26 mouse cellular contexts compared by ENCODE assay signal in the genomic region with DNA sequence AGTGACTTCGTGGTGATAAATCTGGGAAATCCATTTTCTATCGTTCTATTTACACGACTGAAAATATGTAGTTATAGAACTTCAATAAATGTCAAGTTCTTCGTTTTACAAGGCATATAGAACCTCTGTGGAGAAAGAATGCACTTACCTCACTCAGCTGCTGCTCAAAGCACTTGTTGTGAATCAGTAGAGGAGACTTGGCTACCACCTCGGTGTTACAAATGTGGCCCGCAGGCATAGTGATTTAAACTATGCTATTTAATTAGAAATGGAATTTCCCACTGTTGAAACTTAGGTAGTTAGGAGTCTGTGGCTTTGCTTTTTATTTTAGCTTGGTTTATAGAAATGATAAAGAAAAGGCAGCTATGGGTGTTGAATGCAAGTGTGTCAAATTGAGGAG.
A peak's percentile ranks its signal among the peaks of the same experiment; 100 is the strongest.
DNase-seq lines count a peak whose midpoint lies in the region; ATAC-seq and TF ChIP-seq lines count a peak whose summit lies in the region.
"Had no signal": no experiment of that assay in that cellular context is flagged by ENCODE, and none has a peak within 500 bp of the region (broad histone marks: within the 10 kb centered on the region; RNA-seq: fewer than 3 reads in every experiment).

No protein-coding gene starts in this region.

- no peaks in the 10 kb centered on the region for H3K9me3 ChIP-seq in forebrain, embryonic 16.5 days (ENCODE audit: control insufficient read depth, low read length)
- H3K9me3 ChIP-seq in forebrain, embryonic 12.5 days = no peaks in the 10 kb centered on the region
- no peaks in the 10 kb centered on the region for H3K9me3 ChIP-seq in limb, embryonic 13.5 days
- H3K9me3 ChIP-seq in limb, embryonic 10.5 days (replicated peaks) = no peaks in the 10 kb centered on the region
- H3K9me3 ChIP-seq: embryonic facial prominence, embryonic 12.5 days; heart, embryonic 12.5 days; hindbrain, embryonic 13.5 days; liver, embryonic 15.5 days; stomach, embryonic 15.5 days had no signal

- DNase-seq in limb, embryonic 10.5 days (ENCODE audit: low spot score) = no peak
- DNase-seq in kidney, postnatal 25 days = peak; percentile 41 to 46
- no peak for DNase-seq in thymus, postnatal 25 days
- DNase-seq in spleen, adult 18-20 months = no peak
- DNase-seq: adrenal gland, adult 2 months; cerebellum, adult 18-20 months; cerebellum, postnatal 14 days; gastrocnemius, postnatal 10 days; heart, adult 18-20 months; heart, postnatal 14 days; layer of hippocampus, adult 9-11 months; liver; right cerebral cortex, adult 18-20 months; right cerebral cortex, postnatal 4 days; thymus, postnatal 36 days had no signal

- no peak for TF ChIP-seq CTCF in embryonic fibroblast, embryonic 13.5 days (IDR thresholded peaks at IDR 0.05; ENCODE audit: borderline replicate concordance, insufficient read depth, low read length)

- no peak overlapping the region for H3K9ac ChIP-seq in forebrain, embryonic 16.5 days (replicated peaks; ENCODE audit: low read depth, low read length)
- H3K9ac ChIP-seq in forebrain, embryonic 12.5 days = no peak overlapping the region
- no peak overlapping the region for H3K9ac ChIP-seq in limb, embryonic 13.5 days
- H3K9ac ChIP-seq: embryonic facial prominence, embryonic 12.5 days; heart, embryonic 12.5 days; hindbrain, embryonic 13.5 days; liver, embryonic 15.5 days; stomach, embryonic 15.5 days had no signal

- no peak for TF ChIP-seq POLR2A in embryonic fibroblast, embryonic 13.5 days (IDR thresholded peaks at IDR 0.05; ENCODE audit: low read depth, low read length)

- H3K27me3 ChIP-seq in forebrain, embryonic 16.5 days (replicated peaks; ENCODE audit: control insufficient read depth, insufficient read depth, low read length) = no peaks in the 10 kb centered on the region
- no peaks in the 10 kb centered on the region for H3K27me3 ChIP-seq in forebrain, embryonic 12.5 days
- H3K27me3 ChIP-seq in limb, embryonic 13.5 days = no peaks in the 10 kb centered on the region
- no peaks in the 10 kb centered on the region for H3K27me3 ChIP-seq in limb, embryonic 10.5 days (ENCODE audit: low read depth, poor library complexity, severe bottlenecking)
- H3K27me3 ChIP-seq: embryonic facial prominence, embryonic 12.5 days; heart, embryonic 12.5 days; hindbrain, embryonic 13.5 days; liver, embryonic 15.5 days; stomach, embryonic 15.5 days had no signal

- WGBS in forebrain, embryonic 16.5 days = 49% methylated on average over 6 of the region's 6 CpGs
- 75% methylated on average over 6 of the region's 6 CpGs for WGBS in forebrain, embryonic 12.5 days
- 36% methylated on average over 6 of the region's 6 CpGs for WGBS in limb, embryonic 13.5 days
- WGBS in limb, embryonic 10.5 days = 82% methylated on average over 6 of the region's 6 CpGs

- H3K4me1 ChIP-seq in forebrain, embryonic 16.5 days (replicated peaks; ENCODE audit: control insufficient read depth, insufficient read depth, low read length) = peaks cover 9% of the 10 kb centered on the region; the same call in 1 of the 2 replicates
- peaks cover 3% of the 10 kb centered on the region; the same call in 1 of the 2 replicates for H3K4me1 ChIP-seq in forebrain, embryonic 12.5 days
- peaks cover 22% of the 10 kb centered on the region; the same call in 1 of the 2 replicates for H3K4me1 ChIP-seq in limb, embryonic 13.5 days
- H3K4me1 ChIP-seq in limb, embryonic 10.5 days = peaks cover 3% of the 10 kb centered on the region; the same call in 1 of the 2 replicates
- peaks cover 4% of the 10 kb centered on the region for H3K4me1 ChIP-seq in embryonic fibroblast, embryonic 13.5 days (ENCODE audit: control insufficient read depth, insufficient read depth, low read length)
- H3K4me1 ChIP-seq: heart, embryonic 12.5 days; hindbrain, embryonic 13.5 days; liver, embryonic 15.5 days had no signal

- no peaks in the 10 kb centered on the region for H3K36me3 ChIP-seq in forebrain, embryonic 16.5 days (ENCODE audit: control insufficient read depth, insufficient read depth)
- H3K36me3 ChIP-seq in forebrain, embryonic 12.5 days (replicated peaks) = no peaks in the 10 kb centered on the region
- no peaks in the 10 kb centered on the region for H3K36me3 ChIP-seq in limb, embryonic 13.5 days
- no peaks in the 10 kb centered on the region for H3K36me3 ChIP-seq in limb, embryonic 10.5 days
- H3K36me3 ChIP-seq: embryonic facial prominence, embryonic 12.5 days; heart, embryonic 12.5 days; hindbrain, embryonic 13.5 days; liver, embryonic 15.5 days; stomach, embryonic 15.5 days had no signal

- no peak overlapping the region for H3K27ac ChIP-seq in forebrain, embryonic 16.5 days (ENCODE audit: low read length)
- no peak overlapping the region for H3K27ac ChIP-seq in forebrain, embryonic 12.5 days
- no peak overlapping the region for H3K27ac ChIP-seq in limb, embryonic 13.5 days
- H3K27ac ChIP-seq in limb, embryonic 10.5 days = no peak overlapping the region
- H3K27ac ChIP-seq in embryonic fibroblast, embryonic 13.5 days (ENCODE audit: insufficient read depth, low read length) = peak overlapping the region; percentile 64; the same call in 1 of the 2 replicates
- H3K27ac ChIP-seq: embryonic facial prominence, embryonic 12.5 days; hindbrain, embryonic 13.5 days; liver, embryonic 15.5 days; stomach, embryonic 15.5 days had no signal

- peak; percentile 33; the same call in 1 of the 2 replicates for ATAC-seq in forebrain, embryonic 16.5 days
- ATAC-seq in forebrain, embryonic 12.5 days (ENCODE audit: low FRiP score) = no peak
- ATAC-seq in limb, embryonic 13.5 days (ENCODE audit: low FRiP score, low read depth) = peak; percentile 82; the same call in 1 of the 2 replicates
- ATAC-seq: inflammation-experienced regulatory T-cells, adult 6 months had no signal

- no peak overlapping the region for H3K4me3 ChIP-seq in forebrain, embryonic 16.5 days (replicated peaks; ENCODE audit: low read length)
- H3K4me3 ChIP-seq in forebrain, embryonic 12.5 days (replicated peaks) = no peak overlapping the region
- H3K4me3 ChIP-seq in limb, embryonic 13.5 days = no peak overlapping the region
- no peak overlapping the region for H3K4me3 ChIP-seq in limb, embryonic 10.5 days
- H3K4me3 ChIP-seq in embryonic fibroblast, embryonic 13.5 days (ENCODE audit: insufficient read depth, low read length) = no peak overlapping the region
- H3K4me3 ChIP-seq: embryonic facial prominence, embryonic 12.5 days; heart, embryonic 12.5 days; hindbrain, embryonic 13.5 days; liver, embryonic 15.5 days; stomach, embryonic 15.5 days had no signal

- no peak overlapping the region for H3K4me2 ChIP-seq in forebrain, embryonic 16.5 days (ENCODE audit: low read length)
- no peak overlapping the region for H3K4me2 ChIP-seq in forebrain, embryonic 12.5 days
- H3K4me2 ChIP-seq in limb, embryonic 13.5 days (replicated peaks) = no peak overlapping the region
- H3K4me2 ChIP-seq: embryonic facial prominence, embryonic 12.5 days; heart, embryonic 12.5 days; hindbrain, embryonic 13.5 days; liver, embryonic 15.5 days; midbrain, embryonic 11.5 days; stomach, embryonic 15.5 days had no signal

Comparison
In these comparisons a context has a peak if more than half of its experiments do, and no peak if none do; other contexts are left out.
1. DNase-seq: peak in kidney, postnatal 25 days (2 of 2); none in limb, embryonic 10.5 days (single experiment), thymus, postnatal 25 days (single experiment) and spleen, adult 18-20 months (0 of 2).